Mouse (Mus musculus): Measurements from ENCODE around the gene Ruvbl2. TPM values are rescaled to one million over a fixed set of nuclear protein-coding genes. Genes with fewer than 3 reads are reported as not detected.

Gene Ruvbl2
- polyA plus RNA-seq (2014; fragmentation: Illumina TruSeq; extraction: RNeasy Lipid Tissue Mini Kit (QIAGEN cat#74804); ENCODE audit: low read depth, low replicate concordance), result 0.58 TPM

GRCm38 (mm10) chr7:45437521-45438276 lies at the start of gene Ruvbl2:
TSS of gene Ruvbl2 (minus strand) at chr7:45438096.

GRCm38 (mm10) chr7:45486761-45487415 lies 49.0 kb upstream of the Ruvbl2 start, which contains the start of gene Gm45808:
TSS of gene Gm45808 (minus strand) at chr7:45486811.

DNA sequence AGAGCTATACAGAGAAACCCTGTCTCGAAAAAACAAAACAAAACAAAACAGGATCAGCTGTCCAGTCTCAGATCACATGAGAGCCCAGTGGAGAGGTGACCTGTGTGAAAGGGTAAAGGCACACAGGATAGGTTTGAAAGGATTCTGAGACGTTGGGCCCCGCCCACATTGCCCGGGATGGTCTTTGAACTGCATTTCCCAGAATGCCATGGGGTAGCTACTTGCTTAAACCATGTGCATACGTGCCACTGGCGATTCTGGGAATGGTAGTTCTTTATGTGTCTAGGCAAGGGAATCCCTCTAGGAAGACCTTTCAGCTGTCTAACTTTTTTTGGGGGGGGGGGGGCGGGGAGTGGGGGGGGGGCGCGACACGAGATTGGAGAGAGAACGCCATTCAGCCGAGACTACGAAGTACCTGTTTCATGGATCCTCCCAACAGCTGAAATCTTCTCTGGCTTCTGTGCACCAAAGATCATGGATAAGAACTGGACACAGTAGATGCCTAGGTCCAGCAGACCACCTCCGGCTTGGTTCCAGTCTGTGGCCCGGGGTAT lies 43.6 kb upstream of the Ruvbl2 start, which contains the start of gene Tulp2:
Gene Tulp2, plus strand, starts transcription at position 504 of the 554 bp plus-strand sequence.

GRCm38 (mm10) chr7:45466283-45467089 lies 28.6 kb upstream of the Ruvbl2 start, which contains the start of gene Bax:
TSS of gene Bax (minus strand) at chr7:45466898.

GRCm38 (mm10) chr7:45459564-45460140 lies 21.8 kb upstream of the Ruvbl2 start, which contains the start of gene Ftl1:
TSS of gene Ftl1 (minus strand) at chr7:45459884.

DNA sequence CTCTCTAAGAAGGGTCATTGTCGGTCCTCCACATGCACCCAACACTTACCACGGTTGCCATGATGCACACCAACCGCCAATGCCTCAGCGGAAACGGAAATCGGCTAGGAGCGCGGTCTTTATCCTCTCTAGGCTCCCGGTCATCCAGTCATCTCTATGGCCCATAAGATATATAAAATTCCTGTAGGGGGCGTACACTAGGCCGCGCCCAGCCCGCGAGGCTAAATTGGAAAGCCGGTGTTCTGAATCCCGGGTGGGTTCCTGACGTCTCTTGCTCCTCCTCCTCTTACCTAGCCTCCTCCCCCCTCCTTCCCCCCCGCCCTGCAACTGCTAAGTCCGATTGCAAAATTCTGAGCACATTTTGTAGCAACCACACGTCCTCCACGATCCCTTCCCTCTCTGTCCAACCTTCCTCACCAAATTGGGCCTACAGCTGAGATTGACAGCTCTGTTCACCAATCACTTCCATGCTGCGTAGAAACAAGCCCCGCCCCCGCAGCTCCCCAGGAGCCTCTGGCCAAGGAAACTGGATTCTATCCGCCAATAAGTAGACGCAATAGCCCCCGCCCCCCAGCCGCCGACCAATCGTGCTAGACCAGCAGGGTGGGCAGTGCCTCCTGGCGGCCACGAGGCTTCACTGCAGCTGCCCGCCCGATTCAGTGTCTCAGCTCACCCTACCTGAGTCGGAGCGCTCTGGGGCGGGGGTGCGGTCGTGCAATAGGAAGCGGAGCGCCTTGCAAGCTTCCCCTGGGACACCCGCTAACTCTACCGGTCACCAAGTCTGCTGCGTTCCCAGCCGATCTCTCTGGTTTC lies 3.5 kb downstream of the Ruvbl2 start, which contains the start of gene Gys1:
Gene Gys1, plus strand, starts transcription at position 642 of the 813 bp plus-strand sequence.

GRCm38 (mm10) chr7:45420615-45420919 lies 17.3 kb downstream of the Ruvbl2 start, which contains the start of gene Lhb:
TSS of gene Lhb (plus strand) at chr7:45420820.

GRCm38 (mm10) chr7:45413113-45413863 lies 24.6 kb downstream of the Ruvbl2 start, which contains the start of gene Ntf5:
TSS of gene Ntf5 (plus strand) at chr7:45413695.

DNA sequence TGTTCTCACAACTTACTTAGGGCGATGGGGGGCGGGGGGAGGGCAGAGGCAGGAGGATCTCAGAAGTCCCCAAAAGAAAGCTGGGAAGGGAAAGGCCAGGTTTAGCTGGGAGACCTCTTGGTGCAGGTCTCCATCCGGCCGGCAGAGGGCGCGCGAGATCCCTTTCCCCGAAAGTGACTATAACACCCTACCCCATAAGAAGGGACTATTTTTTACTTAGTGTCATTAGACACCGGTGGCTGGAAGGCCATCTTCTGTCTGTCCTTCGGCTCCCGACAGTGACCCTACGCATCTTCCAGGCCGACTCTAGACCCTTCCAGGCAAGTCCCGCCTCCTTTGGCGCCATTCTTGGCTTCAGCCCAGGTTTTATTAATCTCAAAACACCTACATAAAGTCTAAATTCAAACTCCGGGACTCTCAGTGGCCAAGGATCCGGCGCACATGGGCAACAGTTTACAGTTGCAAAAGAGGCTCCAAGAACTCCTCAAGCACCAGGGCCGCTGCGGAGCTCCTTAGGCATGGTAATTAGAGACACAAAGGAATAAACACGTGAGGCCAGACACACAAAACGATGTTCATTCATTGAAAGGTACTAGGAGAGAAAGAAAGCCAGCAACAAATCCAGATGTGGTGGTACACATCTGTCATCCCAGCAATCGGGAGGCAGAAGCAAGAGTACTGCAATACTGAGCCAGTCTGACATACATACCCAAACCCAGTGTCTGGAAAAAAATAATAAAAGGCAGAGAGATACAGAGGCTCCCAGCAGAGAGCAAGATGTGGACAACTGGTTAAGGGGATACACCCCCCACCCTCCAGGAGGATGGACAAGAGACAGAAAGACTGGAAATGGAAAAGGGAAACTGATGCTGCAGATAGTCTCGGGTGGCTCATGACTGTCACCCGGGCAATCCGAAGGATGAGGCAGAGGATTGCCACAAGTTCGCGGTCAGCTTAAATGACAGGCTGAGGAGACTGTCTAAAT lies 32.5 kb downstream of the Ruvbl2 start, which contains the start of gene Kcna7:
Gene Kcna7, plus strand, starts transcription at position 563 of the 985 bp plus-strand sequence.

DNA sequence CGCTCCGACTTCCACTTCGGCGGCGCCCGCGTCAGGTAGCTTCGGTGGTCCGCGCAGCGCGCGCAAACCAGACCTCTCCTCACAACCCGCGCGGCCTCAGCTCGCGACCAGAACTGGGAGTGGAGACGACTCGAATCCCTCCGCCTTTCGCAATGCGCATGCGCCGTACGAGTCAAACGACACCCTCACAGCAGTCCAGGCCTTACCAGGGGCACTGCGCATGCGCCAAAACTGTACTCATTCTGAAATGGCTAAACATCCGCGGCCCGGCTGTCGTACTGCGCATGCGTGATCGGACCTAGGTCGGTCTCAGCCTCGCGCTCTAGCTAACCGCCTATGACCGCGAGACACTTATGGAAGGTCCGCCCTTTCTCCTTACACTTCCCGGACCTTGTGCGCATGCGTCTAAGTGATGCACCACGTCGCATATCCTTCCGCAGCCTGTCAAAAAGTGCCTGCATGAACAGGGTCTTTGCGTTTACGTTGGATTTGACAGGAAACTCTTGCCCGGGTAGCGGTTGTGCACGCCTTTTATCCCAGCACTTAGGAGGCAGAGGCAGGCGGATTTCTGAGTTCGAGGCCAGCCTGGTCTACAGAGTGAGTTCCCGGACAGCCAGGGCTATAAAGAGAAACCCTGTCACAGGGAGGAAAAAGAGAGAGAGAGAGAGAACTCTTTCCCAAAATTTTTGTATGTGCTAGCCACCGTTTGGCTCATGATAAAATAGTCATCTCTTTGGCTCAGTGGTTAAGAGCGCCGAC lies 42.1 kb downstream of the Ruvbl2 start, which contains the start of gene Snrnp70:
Gene Snrnp70, minus strand, starts transcription at position 165 of the 759 bp plus-strand sequence.

Other genes with a start within 250 kb of the Ruvbl2 start
- gene Ccdc155, start 233.2 kb downstream of the Ruvbl2 start, polyA plus RNA-seq (2014; fragmentation: Illumina TruSeq; extraction: RNeasy Lipid Tissue Mini Kit (QIAGEN cat#74804); ENCODE audit: low read depth, low replicate concordance), result not detected
- gene Dkkl1, start 225.9 kb downstream of the Ruvbl2 start, polyA plus RNA-seq (2014; fragmentation: Illumina TruSeq; extraction: RNeasy Lipid Tissue Mini Kit (QIAGEN cat#74804); ENCODE audit: low read depth, low replicate concordance), result not detected
- gene Tead2, start 222.3 kb downstream of the Ruvbl2 start, polyA plus RNA-seq (2014; fragmentation: Illumina TruSeq; extraction: RNeasy Lipid Tissue Mini Kit (QIAGEN cat#74804); ENCODE audit: low read depth, low replicate concordance), result 0.19 TPM
- gene Cd37, start 199.0 kb downstream of the Ruvbl2 start, polyA plus RNA-seq (2014; fragmentation: Illumina TruSeq; extraction: RNeasy Lipid Tissue Mini Kit (QIAGEN cat#74804); ENCODE audit: low read depth, low replicate concordance), result 0.34 TPM
- gene Slc6a16, start 197.0 kb downstream of the Ruvbl2 start, polyA plus RNA-seq (2014; fragmentation: Illumina TruSeq; extraction: RNeasy Lipid Tissue Mini Kit (QIAGEN cat#74804); ENCODE audit: low read depth, low replicate concordance), result 1.2 TPM
- gene Slc6a21, start 160.6 kb downstream of the Ruvbl2 start, polyA plus RNA-seq (2014; fragmentation: Illumina TruSeq; extraction: RNeasy Lipid Tissue Mini Kit (QIAGEN cat#74804); ENCODE audit: low read depth, low replicate concordance), result not detected
- not detected for gene Trpm4, start 104.3 kb downstream of the Ruvbl2 start, polyA plus RNA-seq (2014; fragmentation: Illumina TruSeq; extraction: RNeasy Lipid Tissue Mini Kit (QIAGEN cat#74804); ENCODE audit: low read depth, low replicate concordance)
- gene Hrc, start 102.8 kb downstream of the Ruvbl2 start, polyA plus RNA-seq (2014; fragmentation: Illumina TruSeq; extraction: RNeasy Lipid Tissue Mini Kit (QIAGEN cat#74804); ENCODE audit: low read depth, low replicate concordance), result not detected
- gene Ppfia3, start 71.1 kb downstream of the Ruvbl2 start, polyA plus RNA-seq (2014; fragmentation: Illumina TruSeq; extraction: RNeasy Lipid Tissue Mini Kit (QIAGEN cat#74804); ENCODE audit: low read depth, low replicate concordance), result not detected
- not detected for gene Lin7b, start 67.5 kb downstream of the Ruvbl2 start, polyA plus RNA-seq (2014; fragmentation: Illumina TruSeq; extraction: RNeasy Lipid Tissue Mini Kit (QIAGEN cat#74804); ENCODE audit: low read depth, low replicate concordance)
- gene Snrnp70, start 42.4 kb downstream of the Ruvbl2 start, polyA plus RNA-seq (2014; fragmentation: Illumina TruSeq; extraction: RNeasy Lipid Tissue Mini Kit (QIAGEN cat#74804); ENCODE audit: low read depth, low replicate concordance), result 36.2 TPM
- gene Kcna7, start 32.4 kb downstream of the Ruvbl2 start, polyA plus RNA-seq (2014; fragmentation: Illumina TruSeq; extraction: RNeasy Lipid Tissue Mini Kit (QIAGEN cat#74804); ENCODE audit: low read depth, low replicate concordance), result not detected
- gene Ntf5, start 24.4 kb downstream of the Ruvbl2 start, polyA plus RNA-seq (2014; fragmentation: Illumina TruSeq; extraction: RNeasy Lipid Tissue Mini Kit (QIAGEN cat#74804); ENCODE audit: low read depth, low replicate concordance), result not detected
- gene Lhb, start 17.3 kb downstream of the Ruvbl2 start, polyA plus RNA-seq (2014; fragmentation: Illumina TruSeq; extraction: RNeasy Lipid Tissue Mini Kit (QIAGEN cat#74804); ENCODE audit: low read depth, low replicate concordance), result not detected
- 0.64 TPM for gene Gys1, start 3.3 kb downstream of the Ruvbl2 start, polyA plus RNA-seq (2014; fragmentation: Illumina TruSeq; extraction: RNeasy Lipid Tissue Mini Kit (QIAGEN cat#74804); ENCODE audit: low read depth, low replicate concordance)
- 81.8 TPM for gene Ftl1, start 21.8 kb upstream of the Ruvbl2 start, polyA plus RNA-seq (2014; fragmentation: Illumina TruSeq; extraction: RNeasy Lipid Tissue Mini Kit (QIAGEN cat#74804); ENCODE audit: low read depth, low replicate concordance)
- 0.79 TPM for gene Bax, start 28.8 kb upstream of the Ruvbl2 start, polyA plus RNA-seq (2014; fragmentation: Illumina TruSeq; extraction: RNeasy Lipid Tissue Mini Kit (QIAGEN cat#74804); ENCODE audit: low read depth, low replicate concordance)
- gene Tulp2, start 43.8 kb upstream of the Ruvbl2 start, polyA plus RNA-seq (2014; fragmentation: Illumina TruSeq; extraction: RNeasy Lipid Tissue Mini Kit (QIAGEN cat#74804); ENCODE audit: low read depth, low replicate concordance), result not detected
- gene Gm45808, start 48.7 kb upstream of the Ruvbl2 start, polyA plus RNA-seq (2014; fragmentation: Illumina TruSeq; extraction: RNeasy Lipid Tissue Mini Kit (QIAGEN cat#74804); ENCODE audit: low read depth, low replicate concordance), result not detected
- 85.8 TPM for gene Dhdh, start 50.7 kb upstream of the Ruvbl2 start, polyA plus RNA-seq (2014; fragmentation: Illumina TruSeq; extraction: RNeasy Lipid Tissue Mini Kit (QIAGEN cat#74804); ENCODE audit: low read depth, low replicate concordance)
- 38.2 TPM for gene Nucb1, start 72.3 kb upstream of the Ruvbl2 start, polyA plus RNA-seq (2014; fragmentation: Illumina TruSeq; extraction: RNeasy Lipid Tissue Mini Kit (QIAGEN cat#74804); ENCODE audit: low read depth, low replicate concordance)
- gene Ppp1r15a, start 88.2 kb upstream of the Ruvbl2 start, polyA plus RNA-seq (2014; fragmentation: Illumina TruSeq; extraction: RNeasy Lipid Tissue Mini Kit (QIAGEN cat#74804); ENCODE audit: low read depth, low replicate concordance), result 0.95 TPM
- not detected for gene Plekha4, start 88.2 kb upstream of the Ruvbl2 start, polyA plus RNA-seq (2014; fragmentation: Illumina TruSeq; extraction: RNeasy Lipid Tissue Mini Kit (QIAGEN cat#74804); ENCODE audit: low read depth, low replicate concordance)
- gene Hsd17b14, start 116.8 kb upstream of the Ruvbl2 start, polyA plus RNA-seq (2014; fragmentation: Illumina TruSeq; extraction: RNeasy Lipid Tissue Mini Kit (QIAGEN cat#74804); ENCODE audit: low read depth, low replicate concordance), result not detected
- 3.7 TPM for gene Bcat2, start 132.1 kb upstream of the Ruvbl2 start, polyA plus RNA-seq (2014; fragmentation: Illumina TruSeq; extraction: RNeasy Lipid Tissue Mini Kit (QIAGEN cat#74804); ENCODE audit: low read depth, low replicate concordance)
- not detected for gene Fgf21, start 177.4 kb upstream of the Ruvbl2 start, polyA plus RNA-seq (2014; fragmentation: Illumina TruSeq; extraction: RNeasy Lipid Tissue Mini Kit (QIAGEN cat#74804); ENCODE audit: low read depth, low replicate concordance)
- gene Fut1, start 179.2 kb upstream of the Ruvbl2 start, polyA plus RNA-seq (2014; fragmentation: Illumina TruSeq; extraction: RNeasy Lipid Tissue Mini Kit (QIAGEN cat#74804); ENCODE audit: low read depth, low replicate concordance), result not detected
- not detected for gene Izumo1, start 183.7 kb upstream of the Ruvbl2 start, polyA plus RNA-seq (2014; fragmentation: Illumina TruSeq; extraction: RNeasy Lipid Tissue Mini Kit (QIAGEN cat#74804); ENCODE audit: low read depth, low replicate concordance)
- not detected for gene Rasip1, start 189.4 kb upstream of the Ruvbl2 start, polyA plus RNA-seq (2014; fragmentation: Illumina TruSeq; extraction: RNeasy Lipid Tissue Mini Kit (QIAGEN cat#74804); ENCODE audit: low read depth, low replicate concordance)
- gene Mamstr, start 201.9 kb upstream of the Ruvbl2 start, polyA plus RNA-seq (2014; fragmentation: Illumina TruSeq; extraction: RNeasy Lipid Tissue Mini Kit (QIAGEN cat#74804); ENCODE audit: low read depth, low replicate concordance), result not detected
- gene Fut2, start 228.3 kb upstream of the Ruvbl2 start, polyA plus RNA-seq (2014; fragmentation: Illumina TruSeq; extraction: RNeasy Lipid Tissue Mini Kit (QIAGEN cat#74804); ENCODE audit: low read depth, low replicate concordance), result not detected
- not detected for gene Ntn5, start 245.9 kb upstream of the Ruvbl2 start, polyA plus RNA-seq (2014; fragmentation: Illumina TruSeq; extraction: RNeasy Lipid Tissue Mini Kit (QIAGEN cat#74804); ENCODE audit: low read depth, low replicate concordance)

Measured in liver, adult 10 weeks (tissue).